Mouse (Mus musculus) cerebellum, adult 2 months (tissue): Measurements from ENCODE around the gene Klf13.
A peak's percentile ranks its signal among the peaks of the same experiment; 100 is the strongest.

Experiments
- CTCF ChIP-seq: fragments of 200-500 bp; IDR thresholded peaks from 2 replicates; pipeline ENCODE4 v1.5.1; 2011; ENCODE audit warnings: low read depth, mild to moderate bottlenecking, control low read depth, low read length, moderate library complexity, borderline replicate concordance; ENCODE audit not compliant: insufficient read depth
- POLR2A ChIP-seq: fragments of 200-500 bp; IDR thresholded peaks from 2 replicates; pipeline ENCODE4 v1.6.1; 2011; ENCODE audit warnings: low read length, control low read depth, borderline replicate concordance; ENCODE audit not compliant: insufficient read depth

GRCm38 (mm10) chr7:63851841-63852533, 86.7 kb downstream of the Klf13 start:
- TF ChIP-seq CTCF, result peak; percentile 62; the same call in 1 of the 2 replicates
- peak; percentile 47; the same call in 1 of the 2 replicates for TF ChIP-seq POLR2A
